Mouse (Mus musculus) lung, postnatal 10 days (tissue): ENCODE data around the gene Il18r1.
A peak's percentile ranks its signal among the peaks of the same experiment; 100 is the strongest.

Experiments used
- DNase-seq: peaks from one replicate; pipeline ENCODE4 v3.0.0; 2021

Gene Il18r1

DNA sequence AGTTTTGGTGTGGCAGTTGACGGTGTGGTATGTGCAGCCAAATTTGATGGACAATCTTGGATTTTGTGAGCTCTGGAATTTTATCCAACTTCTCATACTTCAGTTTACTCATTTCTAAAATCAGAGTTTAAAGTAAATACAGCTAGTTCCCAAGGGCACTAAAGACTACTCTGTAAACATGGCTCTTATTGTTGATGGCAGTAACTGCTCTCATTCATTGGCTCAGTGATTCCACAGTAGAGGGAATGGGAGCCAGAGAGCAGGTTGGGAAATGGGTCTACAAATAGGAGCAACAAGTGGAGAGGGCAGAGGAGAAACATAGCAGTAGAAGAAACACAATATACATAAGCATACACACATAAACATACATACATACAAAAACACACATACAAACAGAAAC lies 34.4 kb downstream of the Il18r1 start:
- no peak for DNase-seq

DNA sequence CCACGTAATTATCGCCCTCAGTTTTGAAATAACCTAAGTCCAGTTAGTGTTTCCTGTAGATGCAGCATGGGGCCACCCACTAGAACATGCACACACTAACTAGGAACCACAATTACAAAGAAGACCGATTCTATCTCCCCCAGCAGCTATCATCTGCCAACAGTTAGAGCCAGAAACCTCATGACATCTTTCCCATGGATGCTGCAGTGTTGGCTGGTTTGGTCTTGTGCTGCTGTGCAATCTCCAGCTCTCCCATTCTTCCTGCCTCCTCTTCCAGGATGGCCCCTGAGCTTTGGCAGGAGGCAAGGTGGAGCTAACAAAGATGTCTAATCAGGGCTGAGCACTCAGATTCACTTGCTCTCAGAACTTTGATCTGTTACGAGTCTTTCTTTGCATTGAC lies 35.8 kb downstream of the Il18r1 start:
- DNase-seq: no peak

DNA sequence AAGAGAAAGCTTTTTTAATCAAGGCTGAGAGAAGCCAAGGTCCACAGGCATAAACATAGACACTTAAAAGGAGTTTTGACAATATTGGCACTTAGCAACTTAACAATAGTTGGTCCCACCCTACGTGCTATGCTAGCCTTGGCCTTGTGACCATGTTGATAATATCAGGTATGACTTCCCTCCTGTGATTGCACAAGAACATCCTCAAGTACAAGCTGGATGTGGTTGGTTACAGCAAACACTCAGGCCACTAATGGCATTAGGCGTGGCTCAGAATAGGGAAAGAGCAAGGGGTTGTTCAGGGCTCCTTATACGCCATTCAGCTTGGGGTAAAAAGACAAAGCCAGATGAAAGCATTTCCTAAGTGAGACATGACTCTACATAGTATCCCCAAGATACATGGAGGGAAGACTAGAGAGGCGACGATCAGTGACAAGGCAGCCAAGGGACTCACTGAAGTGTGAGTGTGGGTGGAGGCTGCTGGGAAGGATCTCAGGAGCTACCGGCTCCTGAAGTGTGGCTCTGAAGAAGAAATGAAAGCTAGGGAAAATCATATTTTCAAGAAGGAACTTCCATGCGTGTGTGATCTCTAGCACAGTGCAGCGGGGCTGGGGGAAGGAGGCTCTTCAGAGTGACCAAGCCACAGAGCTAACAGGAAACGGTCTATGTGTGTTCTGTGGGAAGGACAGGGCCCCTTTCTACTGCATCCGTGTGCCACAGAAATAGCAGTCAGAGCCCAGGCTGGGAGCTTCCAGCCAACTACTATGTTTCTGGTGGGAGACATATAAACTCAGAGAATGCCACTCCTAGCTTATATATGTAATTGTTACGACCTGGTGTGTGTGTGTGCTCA lies 36.4 kb downstream of the Il18r1 start:
- DNase-seq: peak; percentile 32

DNA sequence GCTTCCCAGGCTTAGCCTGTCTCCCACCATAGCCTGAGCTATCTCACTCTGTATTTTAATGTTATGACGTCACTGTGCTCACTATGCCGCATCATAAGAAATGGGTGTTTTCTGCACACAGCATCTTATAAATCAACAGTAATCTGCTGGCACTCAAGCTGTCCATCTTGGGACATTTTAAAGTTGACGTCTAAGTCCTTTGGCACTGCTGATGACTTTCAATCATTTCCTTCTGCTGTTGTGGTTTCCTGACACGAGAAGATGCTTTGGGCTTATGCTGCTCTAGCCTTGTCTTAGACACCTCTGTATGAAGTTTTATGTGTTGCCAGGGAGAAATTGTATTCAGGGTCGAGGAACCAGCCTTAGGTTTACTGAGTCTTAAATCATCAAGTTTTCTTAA lies 39.2 kb downstream of the Il18r1 start:
- no peak for DNase-seq

DNA sequence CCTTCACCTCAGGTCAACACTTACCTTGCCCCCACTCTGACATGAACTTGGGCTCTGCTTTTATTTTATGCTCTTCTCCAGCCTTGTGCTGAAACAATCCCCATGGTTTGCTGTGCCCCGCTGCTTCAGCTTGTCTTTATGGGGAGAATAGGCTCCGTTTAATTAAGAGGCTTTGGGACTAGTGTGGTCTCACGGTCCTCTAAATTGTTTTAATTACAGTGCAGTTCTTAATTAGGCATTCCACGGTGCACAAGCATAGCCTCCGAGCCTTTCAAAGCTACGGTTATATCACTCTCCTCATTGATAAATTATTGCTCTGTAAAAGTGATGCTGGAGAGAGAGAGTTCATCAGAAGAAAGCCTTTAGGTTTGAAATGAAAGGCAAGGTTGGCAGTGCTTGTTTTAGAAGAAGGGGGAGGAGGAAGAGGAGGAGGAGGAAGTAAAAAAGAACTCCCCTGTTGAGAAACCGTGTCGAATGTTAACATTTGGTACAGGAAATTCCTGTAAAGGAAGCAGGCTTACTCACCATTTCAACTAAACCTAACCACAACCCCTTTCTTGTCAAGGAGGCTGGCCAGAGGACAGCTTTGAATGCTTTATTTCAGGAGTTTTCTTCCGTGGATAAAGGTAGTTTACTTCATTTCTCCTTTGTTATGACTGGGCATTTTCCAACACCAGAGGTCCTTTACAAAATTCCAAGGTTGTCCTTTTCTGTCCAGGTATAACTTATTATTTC lies 49.7 kb downstream of the Il18r1 start, which contains the start of gene Il18rap:
Il18rap (plus strand) TSS at position 512 of the 735 bp plus-strand sequence.
- DNase-seq: no peak

DNA sequence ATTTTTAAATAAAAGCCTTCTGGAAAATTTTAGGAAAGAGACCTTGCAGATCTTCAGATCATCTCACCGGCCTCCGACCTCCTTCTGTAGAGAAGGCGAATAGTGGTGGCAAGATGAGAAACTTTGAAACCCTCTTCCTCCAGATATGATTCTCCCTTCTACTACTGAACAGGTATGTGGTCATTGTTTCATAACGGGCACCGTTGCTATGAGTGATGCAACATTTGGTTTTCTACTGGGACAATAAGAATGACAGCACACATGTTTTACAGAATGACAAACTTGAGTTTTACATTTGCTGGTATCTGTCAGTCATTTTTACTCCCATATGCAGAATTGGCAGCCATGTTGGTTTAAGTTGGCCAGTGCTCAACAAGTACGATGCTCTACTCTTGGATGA lies 51.0 kb downstream of the Il18r1 start:
- DNase-seq: no peak

- no peak for DNase-seq
Measured at GRCm38 (mm10) chr1:40522918-40523317, 57.6 kb downstream of the Il18r1 start.

DNA sequence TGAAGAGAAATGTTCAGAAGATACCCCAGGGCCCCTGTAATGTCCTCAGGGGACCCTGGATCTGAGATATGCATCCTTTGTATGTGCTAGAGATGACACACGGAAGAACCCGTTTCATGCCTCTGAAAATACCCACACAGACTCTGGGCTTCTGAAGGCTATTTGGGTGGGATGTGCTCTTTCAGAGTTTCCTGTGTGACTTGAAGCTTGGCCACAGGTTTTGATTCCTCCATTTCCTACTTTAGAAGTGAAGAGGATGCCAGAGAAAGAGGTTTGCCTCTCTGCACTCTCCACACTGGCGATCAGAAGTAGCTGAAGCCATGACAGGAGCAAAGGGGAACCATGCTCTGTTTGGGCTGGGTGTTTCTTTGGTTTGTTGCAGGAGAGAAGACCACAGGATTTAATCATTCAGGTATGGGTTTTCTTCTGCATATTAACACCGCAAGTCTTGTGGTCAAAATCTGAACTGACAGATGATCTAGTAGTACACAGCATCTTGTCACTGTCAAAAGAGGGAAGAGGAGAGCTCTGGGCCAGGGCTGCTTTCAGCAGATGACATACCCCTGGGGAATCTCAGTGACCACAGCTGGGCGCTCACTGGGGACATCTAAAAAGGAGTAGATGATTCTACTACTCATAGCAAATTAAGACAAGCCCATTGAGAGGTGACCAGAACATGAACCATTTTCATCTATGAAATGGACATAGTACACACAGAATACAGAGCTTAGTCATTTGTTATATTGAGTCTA lies 58.8 kb downstream of the Il18r1 start:
- no peak for DNase-seq

GRCm38 (mm10) chr1:40529287-40529686 lies 63.9 kb downstream of the Il18r1 start:
- DNase-seq: no peak

DNA sequence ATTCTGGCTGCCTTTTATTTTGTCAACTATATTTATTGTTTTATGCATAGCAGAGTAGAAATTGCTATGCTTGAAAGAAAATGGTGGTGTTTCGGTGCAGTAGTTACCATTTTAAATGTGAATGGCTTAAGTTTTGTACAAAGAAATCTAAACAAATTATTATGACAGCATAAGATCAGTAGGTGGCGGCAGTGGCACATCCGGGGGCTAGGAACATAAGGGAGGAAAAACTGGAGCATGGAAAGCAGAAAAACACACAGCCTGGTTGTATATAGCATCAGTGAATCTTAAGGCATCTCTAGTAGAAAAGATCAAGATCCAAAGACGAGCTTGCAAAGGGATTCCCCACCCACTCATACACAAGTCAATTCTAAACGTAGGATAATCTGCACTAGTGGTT lies 72.2 kb downstream of the Il18r1 start:
- DNase-seq: peak; percentile 7

DNA sequence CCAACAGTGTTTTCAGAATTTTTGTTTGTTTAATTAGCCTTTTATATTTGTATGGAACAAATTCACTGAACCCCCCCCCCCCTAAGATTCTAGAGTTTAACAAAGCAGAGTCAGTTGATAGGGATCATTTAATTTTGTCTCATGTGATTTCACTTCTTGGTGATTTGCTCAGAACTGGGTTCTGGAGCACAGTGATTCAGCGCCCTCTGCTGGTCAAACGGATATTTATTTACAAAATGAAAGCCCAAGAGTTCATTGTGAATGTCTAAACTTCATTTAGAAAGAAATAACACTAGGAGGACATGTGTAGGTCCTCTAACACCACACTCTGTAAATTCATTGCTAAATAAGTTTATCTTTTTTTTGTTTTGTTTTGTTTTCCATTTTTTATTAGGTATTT lies 79.3 kb downstream of the Il18r1 start:
- DNase-seq: peak; percentile 78

DNA sequence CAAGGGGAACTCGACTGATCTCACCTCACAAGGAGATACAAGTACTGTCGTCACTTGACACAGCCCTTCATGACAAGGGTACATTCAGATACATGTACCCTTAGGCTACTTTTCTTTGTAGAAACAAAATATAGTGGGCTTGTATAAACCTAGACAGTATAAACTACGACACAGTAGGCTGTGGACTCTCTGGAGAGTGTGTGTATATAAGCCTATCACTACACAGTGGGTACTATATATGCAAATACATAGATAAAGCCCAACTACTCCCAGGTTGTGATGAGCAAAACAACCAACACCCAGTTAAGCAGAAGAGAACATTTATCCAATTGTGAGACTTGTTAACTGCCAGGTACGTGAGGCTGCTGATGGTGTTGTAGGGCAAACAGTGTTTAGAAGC lies 81.3 kb downstream of the Il18r1 start:
- no peak for DNase-seq

DNA sequence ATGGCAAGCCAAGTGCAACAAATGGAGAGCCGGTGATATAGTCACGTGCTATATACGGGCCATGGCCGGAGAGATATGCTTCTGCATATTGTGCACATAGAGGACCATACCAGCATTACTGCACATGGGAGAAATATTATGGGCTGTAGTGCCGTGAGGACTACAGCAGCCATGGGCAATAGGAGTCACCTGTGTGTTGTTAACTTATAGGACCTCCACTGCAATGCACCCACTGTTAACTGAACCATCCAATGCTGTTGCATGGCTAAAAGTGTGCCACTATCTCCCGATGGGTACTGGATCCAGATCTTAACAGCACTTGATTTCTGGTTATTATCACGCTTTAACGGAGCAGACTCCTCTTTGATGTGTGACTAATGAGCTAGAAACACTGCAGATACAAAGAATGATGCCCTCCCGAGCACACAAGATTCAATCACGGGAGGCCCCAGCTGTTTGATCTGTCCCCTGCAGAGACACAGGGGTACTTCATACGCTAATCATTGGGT lies 81.8 kb downstream of the Il18r1 start:
- DNase-seq: no peak

DNA sequence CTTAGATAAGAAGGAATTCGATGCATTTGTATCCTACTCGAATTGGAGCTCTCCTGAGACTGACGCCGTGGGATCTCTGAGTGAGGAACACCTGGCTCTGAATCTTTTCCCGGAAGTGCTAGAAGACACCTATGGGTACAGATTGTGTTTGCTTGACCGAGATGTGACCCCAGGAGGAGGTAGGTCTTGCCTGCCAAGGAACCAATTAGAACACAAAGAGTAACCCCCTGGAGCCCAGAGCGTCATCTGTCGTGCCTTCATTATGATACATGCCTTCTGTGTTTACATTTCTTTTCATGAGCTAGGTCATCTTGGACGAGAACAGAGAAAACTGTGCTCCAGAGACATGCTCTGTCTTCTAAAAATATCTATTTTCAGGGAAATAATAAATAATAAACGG lies 82.4 kb downstream of the Il18r1 start:
- DNase-seq: no peak
